Mouse (Mus musculus): Measurements from ENCODE around the gene Srsf2. TPM values are rescaled to one million over a fixed set of nuclear protein-coding genes. Genes with fewer than 3 reads are reported as not detected.

Gene Srsf2
- polyA plus RNA-seq, 1 experiment from 2014 or later = 1,044 TPM

- H3K4me2 ChIP-seq (ENCODE audit: low read depth, severe bottlenecking) = no peak overlapping the region
- no peak for ATAC-seq (ENCODE audit: insufficient number of reproducible peaks, low FRiP score, low TSS enrichment, low read depth)
- H3K36me3 ChIP-seq (ENCODE audit: control insufficient read depth, insufficient read depth, low read length) = no peaks in the 10 kb centered on the region
- peaks cover 3% of the 10 kb centered on the region; the same call in 1 of the 2 replicates for H3K4me1 ChIP-seq (ENCODE audit: control insufficient read depth, insufficient read depth, low read length)
- H3K4me3 ChIP-seq (ENCODE audit: low read depth, low read length) = no peak overlapping the region
- 71% methylated on average over 10 of the region's 10 CpGs for WGBS
- no peaks in the 10 kb centered on the region for H3K27me3 ChIP-seq (ENCODE audit: control insufficient read depth, insufficient read depth, low read length)
- H3K9ac ChIP-seq (ENCODE audit: low read length) = no peak overlapping the region
- no peaks in the 10 kb centered on the region for H3K9me3 ChIP-seq (ENCODE audit: control insufficient read depth, low read length)
- no peak for DNase-seq (ENCODE audit: low spot score)
- H3K27ac ChIP-seq (replicated peaks; ENCODE audit: low read depth, low read length) = no peak overlapping the region
These were observed 29.6 kb upstream of the Srsf2 start for GRCm38 (mm10) chr11:116882446-116882845.

DNA sequence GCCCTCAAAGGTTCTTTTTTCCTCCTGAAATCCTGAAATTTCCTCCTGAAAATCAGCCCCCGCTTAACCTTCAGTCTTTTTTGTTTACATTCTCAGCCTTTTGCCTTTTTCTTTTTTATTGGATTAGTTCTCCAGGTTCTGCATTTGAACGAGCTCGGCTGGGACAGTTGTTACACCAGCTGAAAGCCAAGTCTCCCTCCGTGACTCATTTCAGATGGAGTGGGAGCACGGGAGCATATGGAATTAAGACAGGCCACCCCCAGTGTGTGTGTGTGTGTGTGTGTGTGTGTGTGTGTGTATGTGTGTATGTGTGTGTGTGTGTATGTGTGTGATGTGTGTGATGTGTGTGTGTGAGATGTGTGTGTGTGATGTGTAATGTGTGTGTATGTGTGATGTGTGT is 28.5 kb upstream of the Srsf2 start:
- WGBS = 75% methylated on average over 5 of the region's 5 CpGs
- no peaks in the 10 kb centered on the region for H3K27me3 ChIP-seq (ENCODE audit: control insufficient read depth, insufficient read depth, low read length)
- H3K9me3 ChIP-seq (ENCODE audit: control insufficient read depth, low read length) = no peaks in the 10 kb centered on the region
- H3K27ac ChIP-seq (replicated peaks; ENCODE audit: low read depth, low read length) = no peak overlapping the region
- no peak for ATAC-seq (ENCODE audit: insufficient number of reproducible peaks, low FRiP score, low TSS enrichment, low read depth)
- H3K4me3 ChIP-seq (ENCODE audit: low read depth, low read length) = no peak overlapping the region
- no peaks in the 10 kb centered on the region for H3K36me3 ChIP-seq (ENCODE audit: control insufficient read depth, insufficient read depth, low read length)
- H3K9ac ChIP-seq (ENCODE audit: low read length) = no peak overlapping the region
- no peak for DNase-seq (ENCODE audit: low spot score)
- peaks cover 3% of the 10 kb centered on the region; the same call in 1 of the 2 replicates for H3K4me1 ChIP-seq (ENCODE audit: control insufficient read depth, insufficient read depth, low read length)
- no peak overlapping the region for H3K4me2 ChIP-seq (ENCODE audit: low read depth, severe bottlenecking)

- no peaks in the 10 kb centered on the region for H3K9me3 ChIP-seq (ENCODE audit: control insufficient read depth, low read length)
- no peaks in the 10 kb centered on the region for H3K36me3 ChIP-seq (ENCODE audit: control insufficient read depth, insufficient read depth, low read length)
- peaks cover 3% of the 10 kb centered on the region; the same call in 1 of the 2 replicates for H3K4me1 ChIP-seq (ENCODE audit: control insufficient read depth, insufficient read depth, low read length)
- H3K4me2 ChIP-seq (ENCODE audit: low read depth, severe bottlenecking) = no peak overlapping the region
- no peak overlapping the region for H3K4me3 ChIP-seq (ENCODE audit: low read depth, low read length)
- DNase-seq (ENCODE audit: low spot score) (no peak), ATAC-seq (ENCODE audit: insufficient number of reproducible peaks, low FRiP score, low TSS enrichment, low read depth) (no peak)
- H3K9ac ChIP-seq (ENCODE audit: low read length) = no peak overlapping the region
- WGBS = 80% methylated on average over 7 of the region's 7 CpGs
- H3K27ac ChIP-seq (replicated peaks; ENCODE audit: low read depth, low read length) = no peak overlapping the region
- no peaks in the 10 kb centered on the region for H3K27me3 ChIP-seq (ENCODE audit: control insufficient read depth, insufficient read depth, low read length)
These were observed 27.9 kb upstream of the Srsf2 start for GRCm38 (mm10) chr11:116880839-116881238.

GRCm38 (mm10) chr11:116878454-116878853 is 25.6 kb upstream of the Srsf2 start:
- Histone ChIP-seq H3K27ac (replicated peaks; ENCODE audit: low read depth, low read length) (no peak overlapping the region), H3K9me3 (ENCODE audit: control insufficient read depth, low read length) (no peaks in the 10 kb centered on the region), H3K9ac (ENCODE audit: low read length) (no peak overlapping the region), H3K4me3 (ENCODE audit: low read depth, low read length) (no peak overlapping the region), H3K4me1 (ENCODE audit: control insufficient read depth, insufficient read depth, low read length) (no peaks in the 10 kb centered on the region), H3K4me2 (ENCODE audit: low read depth, severe bottlenecking) (no peak overlapping the region), H3K36me3 (ENCODE audit: control insufficient read depth, insufficient read depth, low read length) (peaks cover 3% of the 10 kb centered on the region; the same call in 1 of the 2 replicates), H3K27me3 (ENCODE audit: control insufficient read depth, insufficient read depth, low read length) (no peaks in the 10 kb centered on the region)
- DNase-seq (ENCODE audit: low spot score) = no peak
- ATAC-seq (ENCODE audit: insufficient number of reproducible peaks, low FRiP score, low TSS enrichment, low read depth) = no peak
- WGBS = 92% methylated on average over 8 of the region's 8 CpGs

GRCm38 (mm10) chr11:116873987-116874386 is 21.1 kb upstream of the Srsf2 start:
- no peak for DNase-seq (ENCODE audit: low spot score)
- H3K27ac ChIP-seq (replicated peaks; ENCODE audit: low read depth, low read length) = no peak overlapping the region

DNA sequence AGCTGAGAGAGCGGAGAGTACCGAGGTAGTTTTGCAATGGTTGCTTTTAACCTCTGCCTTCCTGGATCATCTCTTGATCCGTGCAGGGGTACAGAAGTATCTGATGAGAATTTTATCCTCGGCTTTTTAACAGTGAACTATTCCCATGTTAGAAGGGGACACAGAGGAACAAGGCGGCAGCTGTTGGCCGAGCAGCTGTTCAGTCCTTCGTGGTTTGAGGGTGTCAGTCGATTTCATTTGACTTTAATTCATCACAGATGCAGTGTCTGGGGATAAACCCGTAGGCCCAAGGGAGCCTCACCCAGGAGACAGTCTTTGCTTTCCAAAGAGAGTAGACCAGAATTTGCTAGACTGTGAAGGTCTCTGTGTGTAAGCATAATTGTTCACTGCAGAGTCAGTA is 18.6 kb upstream of the Srsf2 start:
- ATAC-seq (ENCODE audit: insufficient number of reproducible peaks, low FRiP score, low TSS enrichment, low read depth) = no peak

More at GRCm38 (mm10) chr11:116873987-116874386, 21.1 kb upstream of the Srsf2 start:
- no peak overlapping the region for H3K9ac ChIP-seq (ENCODE audit: low read length)
- ATAC-seq (ENCODE audit: insufficient number of reproducible peaks, low FRiP score, low TSS enrichment, low read depth) = no peak
- H3K9me3 ChIP-seq (ENCODE audit: control insufficient read depth, low read length) = no peaks in the 10 kb centered on the region
- 82% methylated on average over 20 of the region's 20 CpGs for whole genome bisulfite sequencing
- no peak overlapping the region for H3K4me2 ChIP-seq (ENCODE audit: low read depth, severe bottlenecking)
- H3K27me3 ChIP-seq (ENCODE audit: control insufficient read depth, insufficient read depth, low read length) = no peaks in the 10 kb centered on the region
- H3K36me3 ChIP-seq (ENCODE audit: control insufficient read depth, insufficient read depth, low read length) = peaks cover 12% of the 10 kb centered on the region
- no peaks in the 10 kb centered on the region for H3K4me1 ChIP-seq (ENCODE audit: control insufficient read depth, insufficient read depth, low read length)
- H3K4me3 ChIP-seq (ENCODE audit: low read depth, low read length) = no peak overlapping the region

GRCm38 (mm10) chr11:116869641-116870040 is 16.7 kb upstream of the Srsf2 start:
- DNase-seq (ENCODE audit: low spot score) (no peak), ATAC-seq (ENCODE audit: insufficient number of reproducible peaks, low FRiP score, low TSS enrichment, low read depth) (no peak)

More for the DNA sequence above, 18.6 kb upstream of the Srsf2 start:
- no peaks in the 10 kb centered on the region for H3K27me3 ChIP-seq (ENCODE audit: control insufficient read depth, insufficient read depth, low read length)
- no peaks in the 10 kb centered on the region for H3K4me1 ChIP-seq (ENCODE audit: control insufficient read depth, insufficient read depth, low read length)
- no peak overlapping the region for H3K4me3 ChIP-seq (ENCODE audit: low read depth, low read length)
- no peak overlapping the region for H3K4me2 ChIP-seq (ENCODE audit: low read depth, severe bottlenecking)
- H3K27ac ChIP-seq (replicated peaks; ENCODE audit: low read depth, low read length) = no peak overlapping the region
- no peak for DNase-seq (ENCODE audit: low spot score)
- 75% methylated on average over 9 of the region's 9 CpGs for WGBS
- H3K9me3 ChIP-seq (ENCODE audit: control insufficient read depth, low read length) = no peaks in the 10 kb centered on the region
- H3K9ac ChIP-seq (ENCODE audit: low read length) = no peak overlapping the region
- H3K36me3 ChIP-seq (ENCODE audit: control insufficient read depth, insufficient read depth, low read length) = peaks cover 12% of the 10 kb centered on the region

GRCm38 (mm10) chr11:116869223-116869622 is 16.3 kb upstream of the Srsf2 start:
- H3K4me1 ChIP-seq (ENCODE audit: control insufficient read depth, insufficient read depth, low read length) = no peaks in the 10 kb centered on the region

More at GRCm38 (mm10) chr11:116869641-116870040, 16.7 kb upstream of the Srsf2 start:
- no peaks in the 10 kb centered on the region for H3K4me1 ChIP-seq (ENCODE audit: control insufficient read depth, insufficient read depth, low read length)
- H3K27ac ChIP-seq (replicated peaks; ENCODE audit: low read depth, low read length) = no peak overlapping the region
- H3K36me3 ChIP-seq (ENCODE audit: control insufficient read depth, insufficient read depth, low read length) = peaks cover 12% of the 10 kb centered on the region
- no peaks in the 10 kb centered on the region for H3K27me3 ChIP-seq (ENCODE audit: control insufficient read depth, insufficient read depth, low read length)
- H3K9me3 ChIP-seq (ENCODE audit: control insufficient read depth, low read length) = no peaks in the 10 kb centered on the region
- WGBS = 91% methylated on average over 4 of the region's 4 CpGs
- H3K4me3 ChIP-seq (ENCODE audit: low read depth, low read length) = no peak overlapping the region
- no peak overlapping the region for H3K4me2 ChIP-seq (ENCODE audit: low read depth, severe bottlenecking)
- H3K9ac ChIP-seq (ENCODE audit: low read length) = no peak overlapping the region

GRCm38 (mm10) chr11:116868129-116868528 is 15.2 kb upstream of the Srsf2 start:
- WGBS = 74% methylated on average over 3 of the region's 3 CpGs
- H3K36me3 ChIP-seq (ENCODE audit: control insufficient read depth, insufficient read depth, low read length) = peaks cover 7% of the 10 kb centered on the region

More at GRCm38 (mm10) chr11:116869223-116869622, 16.3 kb upstream of the Srsf2 start:
- H3K4me2 ChIP-seq (ENCODE audit: low read depth, severe bottlenecking) = no peak overlapping the region
- no peaks in the 10 kb centered on the region for H3K9me3 ChIP-seq (ENCODE audit: control insufficient read depth, low read length)
- H3K9ac ChIP-seq (ENCODE audit: low read length) = no peak overlapping the region
- DNase-seq (ENCODE audit: low spot score) (no peak), ATAC-seq (ENCODE audit: insufficient number of reproducible peaks, low FRiP score, low TSS enrichment, low read depth) (no peak)
- H3K4me3 ChIP-seq (ENCODE audit: low read depth, low read length) = no peak overlapping the region
- H3K27me3 ChIP-seq (ENCODE audit: control insufficient read depth, insufficient read depth, low read length) = no peaks in the 10 kb centered on the region
- peaks cover 11% of the 10 kb centered on the region for H3K36me3 ChIP-seq (ENCODE audit: control insufficient read depth, insufficient read depth, low read length)
- no peak overlapping the region for H3K27ac ChIP-seq (replicated peaks; ENCODE audit: low read depth, low read length)
- WGBS = 86% methylated on average over 8 of the region's 8 CpGs

More at GRCm38 (mm10) chr11:116868129-116868528, 15.2 kb upstream of the Srsf2 start:
- no peaks in the 10 kb centered on the region for H3K9me3 ChIP-seq (ENCODE audit: control insufficient read depth, low read length)
- DNase-seq (ENCODE audit: low spot score) = no peak
- H3K4me1 ChIP-seq (ENCODE audit: control insufficient read depth, insufficient read depth, low read length) = no peaks in the 10 kb centered on the region
- H3K27me3 ChIP-seq (ENCODE audit: control insufficient read depth, insufficient read depth, low read length) = no peaks in the 10 kb centered on the region
- no peak overlapping the region for H3K4me2 ChIP-seq (ENCODE audit: low read depth, severe bottlenecking)
- H3K9ac ChIP-seq (ENCODE audit: low read length) = no peak overlapping the region
- ATAC-seq (ENCODE audit: insufficient number of reproducible peaks, low FRiP score, low TSS enrichment, low read depth) = no peak
- no peak overlapping the region for H3K4me3 ChIP-seq (ENCODE audit: low read depth, low read length)
- no peak overlapping the region for H3K27ac ChIP-seq (replicated peaks; ENCODE audit: low read depth, low read length)

Measured in limb, embryonic 11.5 days (tissue).